Mouse (Mus musculus) ovary, postnatal 10 days (tissue): ENCODE data around the gene Hhipl1.

Experiments used
- DNase-seq: peaks from one replicate; pipeline ENCODE4 v3.0.0; 2022; ENCODE audit warnings: low spot score

Gene Hhipl1

DNA sequence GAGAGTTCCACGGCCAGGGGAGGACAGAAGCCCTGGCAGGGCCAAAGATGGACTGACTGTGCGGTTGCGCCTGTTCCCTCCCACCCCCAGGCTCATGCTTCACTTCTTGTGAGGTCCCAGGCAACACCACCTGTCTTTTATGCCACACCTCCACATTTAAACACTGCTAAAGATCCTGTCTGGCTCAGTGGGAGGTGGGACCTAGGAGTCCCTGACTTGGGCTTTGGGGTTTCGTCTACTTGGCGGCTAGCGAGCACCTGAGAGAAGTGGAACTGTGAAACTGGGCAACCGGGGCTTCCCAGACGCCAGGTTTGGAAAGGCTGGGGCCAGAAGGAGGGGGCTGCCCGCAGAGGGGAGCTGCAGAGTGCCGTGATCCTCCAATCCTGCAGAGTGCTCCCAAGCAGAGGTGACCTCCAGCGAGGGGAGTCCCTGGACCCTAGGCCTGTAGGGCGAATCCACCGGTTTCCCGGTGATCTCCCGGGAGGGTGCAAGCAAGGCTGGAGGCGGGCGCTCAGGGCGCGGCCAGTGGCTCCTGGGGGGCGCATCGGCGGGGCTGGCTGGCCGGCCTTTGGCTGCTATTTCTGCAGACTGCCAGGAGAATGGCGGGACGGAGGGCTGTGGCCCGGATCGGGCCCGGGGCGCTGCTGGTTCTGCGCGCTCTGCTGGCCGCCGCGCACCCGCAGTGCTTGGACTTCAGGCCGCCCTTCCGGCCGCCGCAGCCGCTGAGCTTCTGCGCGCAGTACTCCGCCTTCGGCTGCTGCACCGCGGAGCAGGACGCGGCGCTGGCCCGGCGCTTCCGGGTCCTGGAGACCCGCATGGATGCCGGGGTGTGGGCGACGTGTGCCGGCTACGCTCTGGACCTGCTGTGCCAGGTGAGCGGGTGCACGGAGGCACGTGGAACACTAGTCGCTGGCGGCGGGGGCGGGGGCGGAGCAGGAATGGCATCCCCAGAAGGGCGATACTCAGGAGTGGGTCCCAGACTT is at the start of gene Hhipl1:
Hhipl1 (plus strand) TSS at position 459 of the 983 bp plus-strand sequence.
- no peak for DNase-seq

DNA sequence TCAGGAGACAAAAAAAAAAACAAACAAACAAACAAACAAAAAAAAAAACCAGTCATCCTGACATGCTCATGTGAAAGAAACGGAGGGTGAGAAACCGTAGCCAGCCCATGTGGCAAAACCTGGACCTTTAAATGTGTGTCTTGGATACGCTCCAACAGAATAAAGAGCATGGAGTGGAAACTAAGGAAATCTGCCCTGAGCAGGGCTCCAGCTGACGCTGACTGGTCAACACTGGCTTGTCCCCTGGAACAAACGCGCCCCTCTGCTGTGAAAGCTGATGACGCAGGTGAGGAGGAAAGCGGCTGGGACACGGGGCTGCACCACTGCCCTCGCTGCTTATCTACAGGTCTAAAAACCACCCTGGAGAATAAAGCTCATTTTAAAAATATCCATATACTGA is 49.3 kb upstream of the Hhipl1 start:
- no peak for DNase-seq

DNA sequence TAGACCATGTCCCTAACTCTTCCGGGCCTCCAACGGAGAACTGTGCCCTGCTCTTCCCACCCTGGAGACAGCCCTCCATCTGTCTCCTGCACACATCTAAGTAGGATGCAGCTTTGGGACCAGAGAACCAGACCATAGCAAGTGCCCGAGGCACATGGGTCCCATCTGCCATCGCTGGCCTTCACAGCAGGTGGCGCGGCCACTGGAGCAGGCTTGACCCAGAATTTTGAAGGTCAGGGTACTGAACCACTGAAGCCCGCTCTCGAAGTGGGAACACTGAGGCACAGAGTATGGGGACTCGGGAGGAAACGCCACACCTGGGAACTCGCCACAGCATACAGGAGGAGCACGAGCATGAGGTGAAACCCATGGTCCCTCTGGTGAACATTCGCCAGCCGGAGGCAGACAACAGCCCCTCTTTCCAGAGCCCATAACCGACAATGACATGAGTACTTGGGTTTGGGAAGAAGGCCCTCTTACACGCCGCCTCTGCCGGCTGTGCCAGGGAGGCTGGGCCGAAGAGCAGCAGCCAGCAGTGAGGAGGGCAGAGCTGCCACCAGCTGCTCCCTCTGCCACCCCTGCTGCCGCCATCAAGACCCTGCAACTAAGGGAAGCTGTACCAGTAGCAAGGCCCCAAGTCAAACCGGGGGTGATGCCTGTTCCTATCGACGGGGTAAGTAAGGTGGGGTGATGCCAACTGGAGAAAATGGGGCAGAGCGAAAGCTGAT is 46.6 kb upstream of the Hhipl1 start:
- DNase-seq: no peak

- DNase-seq: no peak
Observed at GRCm38 (mm10) chr12:108260950-108261349, 45.1 kb upstream of the Hhipl1 start.

GRCm38 (mm10) chr12:108264918-108265317 is 41.2 kb upstream of the Hhipl1 start:
- no peak for DNase-seq

- DNase-seq: no peak
Observed at GRCm38 (mm10) chr12:108265831-108266619, 40.0 kb upstream of the Hhipl1 start.

- DNase-seq: no peak
Observed at GRCm38 (mm10) chr12:108267653-108268052, 38.4 kb upstream of the Hhipl1 start.

GRCm38 (mm10) chr12:108268970-108269369 is 37.1 kb upstream of the Hhipl1 start:
- no peak for DNase-seq

- no peak for DNase-seq
Observed at GRCm38 (mm10) chr12:108269699-108270098, 36.4 kb upstream of the Hhipl1 start.

GRCm38 (mm10) chr12:108270240-108270919 is 35.7 kb upstream of the Hhipl1 start:
- DNase-seq: no peak

- DNase-seq: no peak
Observed at GRCm38 (mm10) chr12:108271351-108272142, 34.5 kb upstream of the Hhipl1 start.

DNA sequence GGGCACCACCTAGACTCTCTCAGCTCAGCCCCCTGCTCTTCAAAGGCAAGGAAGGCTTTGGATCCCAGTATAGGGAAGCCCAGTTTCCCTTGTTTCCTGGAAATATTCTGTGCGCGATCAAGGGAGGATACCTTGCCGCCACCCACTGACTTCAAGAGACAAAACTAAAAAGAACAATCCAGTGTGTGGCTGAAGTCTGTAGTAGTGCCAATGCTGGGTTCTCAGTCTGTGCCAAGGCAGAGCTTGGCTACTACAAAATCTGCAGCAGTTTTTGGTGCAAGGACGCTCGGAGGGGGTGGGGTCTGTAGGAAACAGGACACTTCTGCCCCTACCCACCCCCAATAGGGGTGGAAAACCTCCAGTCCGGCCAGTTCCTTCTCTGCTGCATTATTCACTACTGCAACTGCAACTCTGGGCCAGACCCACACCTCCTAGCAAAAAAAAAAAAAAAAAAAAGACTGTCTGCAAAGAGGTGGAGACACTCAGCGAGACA is 33.9 kb upstream of the Hhipl1 start:
- DNase-seq: no peak

- DNase-seq: no peak
Observed at GRCm38 (mm10) chr12:108273466-108274312, 32.4 kb upstream of the Hhipl1 start.

GRCm38 (mm10) chr12:108274313-108274595 is 31.8 kb upstream of the Hhipl1 start:
- no peak for DNase-seq

DNA sequence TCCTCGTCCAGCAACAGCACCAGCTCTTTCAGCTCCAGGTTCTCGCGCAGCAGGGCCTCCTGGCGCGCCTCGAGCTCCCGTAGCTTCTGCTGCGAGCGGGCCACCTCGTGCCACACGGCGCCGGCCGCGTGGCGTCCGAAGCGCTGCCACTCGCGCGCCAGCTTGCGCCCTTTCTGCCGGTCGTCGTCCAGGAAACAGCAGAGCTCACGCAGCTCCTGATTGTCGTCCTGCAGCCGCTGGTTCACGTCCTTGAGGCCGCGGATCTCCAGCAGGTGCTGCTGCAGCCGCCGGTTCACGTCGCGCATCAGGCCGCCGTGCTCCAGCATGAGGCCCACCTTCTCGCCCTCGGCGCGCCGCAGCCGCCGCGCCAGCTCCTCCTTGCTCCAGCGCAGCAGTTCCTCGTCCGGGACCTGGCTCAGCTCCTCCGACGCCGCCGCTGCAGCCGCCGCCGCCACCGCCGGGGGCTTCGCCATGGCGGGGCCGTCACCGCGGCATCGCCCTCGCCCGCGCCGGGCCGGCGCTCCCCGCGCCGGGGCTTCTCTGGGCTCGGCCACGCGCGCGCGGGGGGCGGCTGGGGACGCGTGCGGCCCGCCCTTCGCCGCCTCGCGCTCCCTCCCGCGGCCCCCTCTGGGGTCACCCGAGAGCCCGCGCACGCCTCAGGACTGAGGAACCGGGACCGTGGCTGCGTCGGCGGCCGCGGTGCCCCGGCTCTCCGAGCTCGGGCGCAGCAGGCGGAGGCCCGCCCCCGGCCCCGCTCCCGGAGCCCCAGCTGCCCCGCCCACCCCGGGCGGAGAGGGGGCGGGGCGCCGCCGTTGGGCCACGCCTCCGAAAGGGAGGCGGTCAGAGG is 31.2 kb upstream of the Hhipl1 start, which contains the start of gene Ccdc85c:
Ccdc85c (minus strand) TSS at position 765 of the 847 bp plus-strand sequence.
- DNase-seq: peak; percentile 29

DNA sequence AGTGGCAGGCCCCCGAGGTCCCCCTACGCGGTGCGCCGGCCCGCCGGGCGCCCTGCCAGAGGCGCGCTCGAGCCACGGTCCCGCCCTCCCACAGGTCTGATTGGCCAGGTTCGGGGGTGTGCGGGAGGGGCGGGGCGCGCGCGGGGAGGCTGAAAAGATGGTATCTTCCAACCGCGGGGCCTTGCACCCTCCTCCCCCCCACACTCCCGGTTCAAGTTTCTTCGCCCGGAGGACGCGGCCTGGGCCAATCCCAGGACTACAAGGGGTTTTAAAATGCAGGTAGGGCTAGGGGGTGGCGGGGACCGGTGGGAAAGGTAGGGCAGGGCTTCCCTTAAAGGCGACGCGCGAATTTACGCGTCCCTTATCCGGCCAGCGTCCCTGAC is 30.6 kb upstream of the Hhipl1 start:
- peak; percentile 90 for DNase-seq

GRCm38 (mm10) chr12:108275920-108276822 is 29.9 kb upstream of the Hhipl1 start:
- no peak for DNase-seq

- DNase-seq: no peak
Observed at GRCm38 (mm10) chr12:108277341-108277841, 28.7 kb upstream of the Hhipl1 start.
